Mouse (Mus musculus) limb, embryonic 14.5 days (tissue): Measurements from ENCODE around the gene Elfn2. TPM values are rescaled to one million over a fixed set of nuclear protein-coding genes. Genes with fewer than 3 reads are reported as not detected.

Experiments used
- ATAC-seq: fragments of 200-750 bp; cut with Nextera tagmentation; 2 replicates; pipeline ENCODE4 v1.8.0; 2017; ENCODE audit warnings: low read depth, moderate number of reproducible peaks, moderate TSS enrichment; ENCODE audit not compliant: low FRiP score
- DNase-seq: peaks from one replicate; pipeline ENCODE4 v3.0.0-alpha.2; 2015; ENCODE audit warnings: low spot score
- H3K27ac ChIP-seq: fragments of 300-500 bp; sonication (generic); replicated peaks from 2 replicates; pipeline ENCODE4 v1.5.1; 2014; ENCODE audit warnings: low read depth, mild to moderate bottlenecking, low read length, moderate library complexity, mixed read lengths
- H3K27me3 ChIP-seq: fragments of 300-500 bp; sonication (generic); 2 replicates; pipeline ENCODE4 v1.6.1; 2014; ENCODE audit warnings: low read length, mixed read lengths; ENCODE audit not compliant: control insufficient read depth, insufficient read depth
- H3K36me3 ChIP-seq: fragments of 300-500 bp; sonication (generic); 2 replicates; pipeline ENCODE4 v1.6.1; 2014; ENCODE audit warnings: mild to moderate bottlenecking, low read length, moderate library complexity, mixed read lengths; ENCODE audit not compliant: control insufficient read depth, insufficient read depth
- H3K4me1 ChIP-seq: fragments of 300-500 bp; sonication (generic); 2 replicates; pipeline ENCODE4 v1.6.1; 2014; ENCODE audit warnings: antibody characterized with exemption, low read length, mixed read lengths; ENCODE audit not compliant: control insufficient read depth, insufficient read depth
- H3K4me2 ChIP-seq: fragments of 300-500 bp; sonication (generic); replicated peaks from 2 replicates; pipeline ENCODE4 v1.6.1; 2014; ENCODE audit warnings: low read depth, mild to moderate bottlenecking, low read length, moderate library complexity; ENCODE audit not compliant: severe bottlenecking
- H3K4me3 ChIP-seq: fragments of 300-500 bp; sonication (generic); replicated peaks from 2 replicates; pipeline ENCODE4 v1.5.1; 2014; ENCODE audit warnings: low read length
- H3K9ac ChIP-seq: fragments of 300-500 bp; sonication (generic); 2 replicates; pipeline ENCODE4 v1.6.1; 2014; ENCODE audit warnings: mild to moderate bottlenecking, low read depth, low read length, moderate library complexity; ENCODE audit not compliant: severe bottlenecking
- H3K9me3 ChIP-seq: fragments of 300-500 bp; sonication (generic); 2 replicates; pipeline ENCODE4 v1.6.1; 2016; ENCODE audit warnings: low read length; ENCODE audit not compliant: control insufficient read depth
- POLR2A ChIP-seq: fragments of 200-500 bp; IDR thresholded peaks from 2 replicates; pipeline ENCODE4 v1.8.0; 2012; ENCODE audit warnings: inconsistent platforms, mild to moderate bottlenecking, moderate library complexity, borderline replicate concordance; ENCODE audit not compliant: insufficient read depth, insufficient read length; ENCODE audit errors: extremely low read depth
- WGBS: fragments of 180-500 bp; shearing (Covaris S2); extraction: QIAGEN DNeasy Blood & Tissue Kit; methylation state at CpG from one replicate; pipeline ENCODE4 v1.1.7; 2014; 5-methylcytosine and 5-hydroxymethylcytosine counted together
- polyA plus RNA-seq, 2 experiments: library from polyadenylated mRNA; depleted of rRNA in 1 of 2; stranded (reverse) in 1 of 2; unstranded in 1 of 2; fragments of >200 nt; fragmentation: Nextera tagmentation in 1 of 2; extraction: Ambion mirVana in 1 of 2; gene quantifications; 2 replicates each; pipeline versions ENCODE4 v1.2.1 to v1.2.3; 2012 to 2014

Gene Elfn2
- polyA plus RNA-seq, 2 experiments, result 0.04 to 0.24 TPM

GRCm38 (mm10) chr15:78623426-78623825 lies 95.1 kb downstream of the Elfn2 start:
- Histone ChIP-seq H3K4me1 (no peaks in the 10 kb centered on the region), H3K4me3 (no peak overlapping the region), H3K4me2 (no peak overlapping the region), H3K36me3 (no peaks in the 10 kb centered on the region), H3K9ac (no peak overlapping the region), H3K9me3 (no peaks in the 10 kb centered on the region), H3K27ac (no peak overlapping the region), H3K27me3 (no peaks in the 10 kb centered on the region)
- no peak for ATAC-seq
- WGBS, result 16% methylated on average over 5 of the region's 5 CpGs
- peak; percentile 69 for DNase-seq
- TF ChIP-seq POLR2A, result no peak

Other genes with a start within 250 kb of the Elfn2 start
- gene Il2rb, start 223.5 kb downstream of the Elfn2 start, polyA plus RNA-seq (2012; rRNA removed), result 0.39 and 0.73 TPM in 2 replicates
- gene Il2rb, start 223.5 kb downstream of the Elfn2 start, polyA plus RNA-seq (2014; fragmentation: Nextera tagmentation; extraction: Ambion mirVana), result 0.15 and 0.33 TPM in 2 replicates
- 89.1 and 110 TPM in 2 replicates for gene C1qtnf6, start 187.4 kb downstream of the Elfn2 start, polyA plus RNA-seq (2012; rRNA removed)
- 59.6 and 60.1 TPM in 2 replicates for gene C1qtnf6, start 187.4 kb downstream of the Elfn2 start, polyA plus RNA-seq (2014; fragmentation: Nextera tagmentation; extraction: Ambion mirVana)
- 0.05 and 0.08 TPM in 2 replicates for gene Sstr3, start 174.1 kb downstream of the Elfn2 start, polyA plus RNA-seq (2012; rRNA removed)
- gene Sstr3, start 174.1 kb downstream of the Elfn2 start, polyA plus RNA-seq (2014; fragmentation: Nextera tagmentation; extraction: Ambion mirVana), result not detected in 2 replicates
- 15.9 and 21.9 TPM in 2 replicates for gene Rac2, start 146.0 kb downstream of the Elfn2 start, polyA plus RNA-seq (2012; rRNA removed)
- 34.2 and 38.2 TPM in 2 replicates for gene Rac2, start 146.0 kb downstream of the Elfn2 start, polyA plus RNA-seq (2014; fragmentation: Nextera tagmentation; extraction: Ambion mirVana)
- gene Cyth4, start 121.7 kb downstream of the Elfn2 start, polyA plus RNA-seq (2012; rRNA removed), result 9.0 and 11.4 TPM in 2 replicates
- 4.9 and 6.9 TPM in 2 replicates for gene Cyth4, start 121.7 kb downstream of the Elfn2 start, polyA plus RNA-seq (2014; fragmentation: Nextera tagmentation; extraction: Ambion mirVana)
- 13.9 and 17.3 TPM in 2 replicates for gene Mfng, start 54.7 kb upstream of the Elfn2 start, polyA plus RNA-seq (2012; rRNA removed)
- gene Mfng, start 54.7 kb upstream of the Elfn2 start, polyA plus RNA-seq (2014; fragmentation: Nextera tagmentation; extraction: Ambion mirVana), result 10.1 and 11.7 TPM in 2 replicates
- gene Card10, start 84.3 kb upstream of the Elfn2 start, polyA plus RNA-seq (2012; rRNA removed), result 9.0 and 12.4 TPM in 2 replicates
- gene Card10, start 84.3 kb upstream of the Elfn2 start, polyA plus RNA-seq (2014; fragmentation: Nextera tagmentation; extraction: Ambion mirVana), result 4.4 and 5.1 TPM in 2 replicates
- 25.2 and 34.3 TPM in 2 replicates for gene Cdc42ep1, start 123.9 kb upstream of the Elfn2 start, polyA plus RNA-seq (2012; rRNA removed)
- 23.1 and 24.3 TPM in 2 replicates for gene Cdc42ep1, start 123.9 kb upstream of the Elfn2 start, polyA plus RNA-seq (2014; fragmentation: Nextera tagmentation; extraction: Ambion mirVana)
- gene Lgals2, start 136.8 kb upstream of the Elfn2 start, polyA plus RNA-seq (2012; rRNA removed), result 0.65 and 0.72 TPM in 2 replicates
- 0.58 TPM in 1 of 2 replicates, not detected in the other for gene Lgals2, start 136.8 kb upstream of the Elfn2 start, polyA plus RNA-seq (2014; fragmentation: Nextera tagmentation; extraction: Ambion mirVana)
- 60.6 and 80.6 TPM in 2 replicates for gene Gga1, start 158.4 kb upstream of the Elfn2 start, polyA plus RNA-seq (2012; rRNA removed)
- 43.6 and 45.0 TPM in 2 replicates for gene Gga1, start 158.4 kb upstream of the Elfn2 start, polyA plus RNA-seq (2014; fragmentation: Nextera tagmentation; extraction: Ambion mirVana)
- 0.19 and 0.20 TPM in 2 replicates for gene Gm49510, start 180.9 kb upstream of the Elfn2 start, polyA plus RNA-seq (2012; rRNA removed)
- 0.92 and 1.5 TPM in 2 replicates for gene Gm49510, start 180.9 kb upstream of the Elfn2 start, polyA plus RNA-seq (2014; fragmentation: Nextera tagmentation; extraction: Ambion mirVana)
- 127 and 202 TPM in 2 replicates for gene Sh3bp1, start 181.0 kb upstream of the Elfn2 start, polyA plus RNA-seq (2012; rRNA removed)
- gene Sh3bp1, start 181.0 kb upstream of the Elfn2 start, polyA plus RNA-seq (2014; fragmentation: Nextera tagmentation; extraction: Ambion mirVana), result 51.7 and 54.9 TPM in 2 replicates
- 32.5 and 44.4 TPM in 2 replicates for gene Pdxp, start 195.1 kb upstream of the Elfn2 start, polyA plus RNA-seq (2012; rRNA removed)
- 20.8 and 21.7 TPM in 2 replicates for gene Pdxp, start 195.1 kb upstream of the Elfn2 start, polyA plus RNA-seq (2014; fragmentation: Nextera tagmentation; extraction: Ambion mirVana)
- 2,106 and 2,309 TPM in 2 replicates for gene Lgals1, start 208.0 kb upstream of the Elfn2 start, polyA plus RNA-seq (2012; rRNA removed)
- 2,467 and 2,738 TPM in 2 replicates for gene Lgals1, start 208.0 kb upstream of the Elfn2 start, polyA plus RNA-seq (2014; fragmentation: Nextera tagmentation; extraction: Ambion mirVana)
- 38.8 and 41.0 TPM in 2 replicates for gene Nol12, start 216.2 kb upstream of the Elfn2 start, polyA plus RNA-seq (2012; rRNA removed)
- gene Nol12, start 216.2 kb upstream of the Elfn2 start, polyA plus RNA-seq (2014; fragmentation: Nextera tagmentation; extraction: Ambion mirVana), result 50.6 and 53.1 TPM in 2 replicates
- 64.4 and 72.3 TPM in 2 replicates for gene Triobp, start 229.0 kb upstream of the Elfn2 start, polyA plus RNA-seq (2012; rRNA removed)
- gene Triobp, start 229.0 kb upstream of the Elfn2 start, polyA plus RNA-seq (2014; fragmentation: Nextera tagmentation; extraction: Ambion mirVana), result 44.7 and 46.8 TPM in 2 replicates